Mouse (Mus musculus) liver, embryonic 12.5 days (tissue): ENCODE data around the gene Cma2. TPM values are rescaled to one million over a fixed set of nuclear protein-coding genes. Genes with fewer than 3 reads are reported as not detected.
"Not testable (repeated sequence)": the region's sequence is repeated elsewhere in the genome, so short reads cannot be mapped to it uniquely, and the experiment has no call there.

Experiments
- ATAC-seq: fragments of 200-750 bp; cut with Nextera tagmentation; 2 replicates; pipeline ENCODE4 v1.8.0; 2017; ENCODE audit warnings: moderate number of reproducible peaks, mild to moderate bottlenecking, moderate library complexity
- H3K27ac ChIP-seq: fragments of 300-500 bp; sonication (generic); 2 replicates; pipeline ENCODE4 v1.5.1; 2016; ENCODE audit warnings: mild to moderate bottlenecking
- H3K27me3 ChIP-seq: fragments of 300-500 bp; sonication (generic); replicated peaks from 2 replicates; pipeline ENCODE4 v1.6.1; 2016; ENCODE audit warnings: mild to moderate bottlenecking, moderate library complexity
- H3K36me3 ChIP-seq: fragments of 300-500 bp; sonication (generic); 2 replicates; pipeline ENCODE4 v1.6.1; 2016; ENCODE audit warnings: mild to moderate bottlenecking, moderate library complexity
- H3K4me1 ChIP-seq: fragments of 300-500 bp; sonication (generic); 2 replicates; pipeline ENCODE4 v1.6.1; 2016
- H3K4me2 ChIP-seq: fragments of 300-500 bp; sonication (generic); 2 replicates; pipeline ENCODE4 v1.6.1; 2016; ENCODE audit warnings: mild to moderate bottlenecking, moderate library complexity
- H3K4me3 ChIP-seq: fragments of 300-500 bp; sonication (generic); 2 replicates; pipeline ENCODE4 v1.5.1; 2016; ENCODE audit warnings: mild to moderate bottlenecking, moderate library complexity
- H3K9ac ChIP-seq: fragments of 300-500 bp; sonication (generic); 2 replicates; pipeline ENCODE4 v1.6.1; 2016; ENCODE audit warnings: mild to moderate bottlenecking, moderate library complexity
- H3K9me3 ChIP-seq: fragments of 300-500 bp; sonication (generic); replicated peaks from 2 replicates; pipeline ENCODE4 v1.6.1; 2016; ENCODE audit warnings: mild to moderate bottlenecking, moderate library complexity
- WGBS: fragments of 180-500 bp; shearing (Covaris S2); methylation state at CpG from one replicate; pipeline ENCODE4 v1.1.7; 2016; ENCODE audit not compliant: insufficient replicate concordance; 5-methylcytosine and 5-hydroxymethylcytosine counted together
- polyA plus RNA-seq: library from polyadenylated mRNA; unstranded; fragments of >200 nt; fragmentation: Nextera tagmentation; extraction: Ambion mirVana; gene quantifications from 2 replicates; pipeline ENCODE4 v1.2.1, GENCODE M21; 2016

Cma2 gene
- polyA plus RNA-seq, 1 experiment from 2014 or later = not detected

- H3K36me3 ChIP-seq = no peaks in the 10 kb centered on the region
- H3K4me3 ChIP-seq = no peak within 1 kb of the TSS
- no peak within 1 kb of the TSS for H3K27ac ChIP-seq
- peaks cover 9% of the 10 kb centered on the region; the same call in 1 of the 2 replicates for H3K4me1 ChIP-seq
- H3K4me2 ChIP-seq = no peak within 1 kb of the TSS
- 37% methylated on average over 4 of the region's 4 CpGs for WGBS
- H3K9ac ChIP-seq = no peak within 1 kb of the TSS
- H3K27me3 ChIP-seq = no peaks in the 10 kb centered on the region; the same call in 1 of the 2 replicates
- ATAC-seq = no peak
- no peaks in the 10 kb centered on the region for H3K9me3 ChIP-seq
These were observed 6.2 kb upstream of the Cma2 start, which contains the start of gene Cma1 for GRCm38 (mm10) chr14:55944575-55944974. Cma1 (minus strand) TSS chr14:55944675.

- no peaks in the 10 kb centered on the region; the same call in 1 of the 2 replicates for H3K27me3 ChIP-seq
- no peak overlapping the region for H3K4me2 ChIP-seq
- H3K4me1 ChIP-seq = peaks cover 16% of the 10 kb centered on the region
- 18% methylated on average over 2 of the region's 2 CpGs for WGBS
- no peaks in the 10 kb centered on the region for H3K36me3 ChIP-seq
- H3K27ac ChIP-seq = no peak overlapping the region
- H3K9me3 ChIP-seq = no peaks in the 10 kb centered on the region
- H3K9ac ChIP-seq = no peak overlapping the region
- no peak for ATAC-seq
- no peak overlapping the region for H3K4me3 ChIP-seq
These were observed 4.4 kb upstream of the Cma2 start for GRCm38 (mm10) chr14:55946269-55946969.

- no peaks in the 10 kb centered on the region for H3K36me3 ChIP-seq
These were observed 12.5 kb downstream of the Cma2 start for GRCm38 (mm10) chr14:55963263-55963662.

GRCm38 (mm10) chr14:55963900-55964299 is 13.1 kb downstream of the Cma2 start:
- not testable (repeated sequence) for H3K9ac ChIP-seq, ATAC-seq, H3K4me3 ChIP-seq, H3K4me1 ChIP-seq, H3K4me2 ChIP-seq, H3K27ac ChIP-seq, H3K9me3 ChIP-seq, H3K27me3 ChIP-seq, H3K36me3 ChIP-seq
- 55% methylated on average over 2 of the region's 2 CpGs for WGBS

More at GRCm38 (mm10) chr14:55963263-55963662, 12.5 kb downstream of the Cma2 start:
- Histone ChIP-seq H3K27me3 (0 out of 2 replicates have a peak, but pooled peaks cover 3% of the 10 kb centered on the region), H3K27ac (no peak overlapping the region), H3K4me1 (no peaks in the 10 kb centered on the region), H3K9me3 (no peaks in the 10 kb centered on the region), H3K4me3 (no peak overlapping the region), H3K4me2 (no peak overlapping the region), H3K9ac (no peak overlapping the region)
- WGBS = 64% methylated on average over 1 of the region's 1 CpGs
- no peak for ATAC-seq

- WGBS = 33% methylated on average over 2 of the region's 3 CpGs
- H3K4me2 ChIP-seq, H3K27me3 ChIP-seq, H3K9ac ChIP-seq, H3K4me1 ChIP-seq, H3K27ac ChIP-seq, H3K36me3 ChIP-seq, H3K4me3 ChIP-seq, H3K9me3 ChIP-seq: not testable (repeated sequence)
- ATAC-seq = peak; percentile 80
These were observed 36.7 kb downstream of the Cma2 start for GRCm38 (mm10) chr14:55987464-55987863.

- Histone ChIP-seq H3K4me2 (no peak overlapping the region), H3K36me3 (no peaks in the 10 kb centered on the region), H3K27ac (no peak overlapping the region), H3K27me3 (0 out of 2 replicates have a peak, but pooled peaks cover 5% of the 10 kb centered on the region), H3K9ac (no peak overlapping the region), H3K4me3 (no peak overlapping the region), H3K4me1 (no peaks in the 10 kb centered on the region), H3K9me3 (no peaks in the 10 kb centered on the region)
- WGBS = 59% methylated on average over 3 of the region's 3 CpGs
- no peak for ATAC-seq
These were observed 62.4 kb downstream of the Cma2 start for GRCm38 (mm10) chr14:56013147-56013546.

- H3K9me3 ChIP-seq = no peaks in the 10 kb centered on the region
- H3K4me3 ChIP-seq = no peak overlapping the region
- WGBS = 65% methylated on average over 2 of the region's 2 CpGs
- 0 out of 2 replicates have a peak, but pooled peaks cover 5% of the 10 kb centered on the region for H3K27me3 ChIP-seq
- ATAC-seq = no peak
- no peak overlapping the region for H3K9ac ChIP-seq
- no peaks in the 10 kb centered on the region for H3K36me3 ChIP-seq
- H3K4me2 ChIP-seq = no peak overlapping the region
- H3K27ac ChIP-seq = no peak overlapping the region
- H3K4me1 ChIP-seq = no peaks in the 10 kb centered on the region
These were observed 63.1 kb downstream of the Cma2 start for GRCm38 (mm10) chr14:56013924-56014323.

- not testable (repeated sequence) for H3K27me3 ChIP-seq, H3K4me2 ChIP-seq, H3K9ac ChIP-seq, H3K9me3 ChIP-seq, H3K36me3 ChIP-seq, H3K4me3 ChIP-seq, H3K27ac ChIP-seq, ATAC-seq
- H3K4me1 ChIP-seq = peaks cover 22% of the 10 kb centered on the region
- WGBS = 38% methylated on average over 3 of the region's 3 CpGs
These were observed 66.9 kb downstream of the Cma2 start, which contains the start of gene Mcpt1 for GRCm38 (mm10) chr14:56017671-56018070. Mcpt1 (plus strand) TSS chr14:56017971.

- Histone ChIP-seq H3K9ac (no peak overlapping the region), H3K9me3 (no peaks in the 10 kb centered on the region), H3K27me3 (peaks cover 5% of the 10 kb centered on the region; the same call in 1 of the 2 replicates), H3K36me3 (no peaks in the 10 kb centered on the region), H3K4me2 (no peak overlapping the region), H3K4me1 (peaks cover 22% of the 10 kb centered on the region), H3K27ac (no peak overlapping the region), H3K4me3 (no peak overlapping the region)
- no peak for ATAC-seq
- WGBS = 46% methylated on average over 1 of the region's 1 CpGs
These were observed 68.7 kb downstream of the Cma2 start for GRCm38 (mm10) chr14:56019446-56019845.

- Histone ChIP-seq H3K27ac (peak overlapping the region; percentile 70), H3K4me1 (peaks cover 22% of the 10 kb centered on the region), H3K4me2 (peak overlapping the region; percentile 38)
- H3K9ac ChIP-seq, H3K27me3 ChIP-seq, H3K36me3 ChIP-seq, H3K4me3 ChIP-seq, H3K9me3 ChIP-seq: not testable (repeated sequence)
- WGBS = 24% methylated on average over 4 of the region's 4 CpGs
- ATAC-seq = peak; percentile 98
These were observed 70.5 kb downstream of the Cma2 start for GRCm38 (mm10) chr14:56021305-56021704.
